Comparison of ENCODE assay signal across 8 mouse cellular contexts in genomic region chr9:103091039-103091883, GRCm38 (mm10). TPM values are rescaled to one million over a fixed set of nuclear protein-coding genes. Genes with fewer than 3 reads are reported as not detected.
DNase-seq lines count a peak whose midpoint lies in the region; ATAC-seq and TF ChIP-seq lines count a peak whose summit lies in the region.

No protein-coding gene starts in this region.

- no peak for DNase-seq in hindbrain, embryonic 14.5 days (ENCODE audit: low spot score)
- DNase-seq in CH12.LX (ENCODE audit: extremely low read depth), result peak; percentile 21
- no peak for DNase-seq in liver, embryonic 13.5 days
- DNase-seq in frontal cortex, postnatal 25 days (ENCODE audit: low spot score in 2 of 2), result no peak
- no peak for DNase-seq in right cerebral cortex, postnatal 10 days (ENCODE audit: low spot score in 2 of 2)

- no peak overlapping the region for H3K9ac ChIP-seq in hindbrain, embryonic 14.5 days
- no peak overlapping the region for H3K9ac ChIP-seq in hindbrain, embryonic 13.5 days
- H3K9ac ChIP-seq in CH12.LX (ENCODE audit: insufficient read depth, low read depth), result no peak overlapping the region
- no peak overlapping the region for H3K9ac ChIP-seq in liver, embryonic 13.5 days
- no peak overlapping the region for H3K9ac ChIP-seq in forebrain, embryonic 16.5 days (replicated peaks; ENCODE audit: low read depth, low read length)

- no peak for TF ChIP-seq EP300 in CH12.LX (IDR thresholded peaks at IDR 0.05; ENCODE audit: low read length)

- in situ Hi-C loops in CH12.LX (cut with MboI; ENCODE audit: low pct_ligation_motif_present, low pct_unique_long_range_greater_than_20kb, low sequenced_read_pairs), result loop anchor here (5.0 kb wide), 1 partner anchor 86 kb away; no protein-coding TSS in a partner anchor

- H3K27ac ChIP-seq in hindbrain, embryonic 14.5 days, result no peak overlapping the region
- H3K27ac ChIP-seq in hindbrain, embryonic 13.5 days, result no peak overlapping the region
- no peak overlapping the region for H3K27ac ChIP-seq in CH12.LX (ENCODE audit: insufficient read depth, low read depth)
- no peak overlapping the region for H3K27ac ChIP-seq in liver, embryonic 13.5 days
- no peak overlapping the region for H3K27ac ChIP-seq in forebrain, embryonic 16.5 days (ENCODE audit: low read length)

- no peak overlapping the region for H3K4me3 ChIP-seq in hindbrain, embryonic 14.5 days (replicated peaks; ENCODE audit: low read length)
- H3K4me3 ChIP-seq in hindbrain, embryonic 13.5 days, result no peak overlapping the region
- no peak overlapping the region for H3K4me3 ChIP-seq in CH12.LX (replicated peaks in 1 of 3; ENCODE audit: low read depth in 2 of 3, low read length in 2 of 3, poor library complexity in 1 of 3)
- H3K4me3 ChIP-seq in E14TG2a.4 (replicated peaks; ENCODE audit: low read length), result peak overlapping the region; percentile 26
- no peak overlapping the region for H3K4me3 ChIP-seq in liver, embryonic 13.5 days (replicated peaks)
- H3K4me3 ChIP-seq in forebrain, embryonic 16.5 days (replicated peaks; ENCODE audit: low read length), result no peak overlapping the region

- 82% methylated on average over 16 of the region's 16 CpGs for WGBS in hindbrain, embryonic 14.5 days
- WGBS in hindbrain, embryonic 13.5 days, result 82% methylated on average over 16 of the region's 16 CpGs
- 58% methylated on average over 16 of the region's 16 CpGs for WGBS in liver, embryonic 13.5 days (ENCODE audit: insufficient replicate concordance)
- 86% methylated on average over 16 of the region's 16 CpGs for WGBS in forebrain, embryonic 16.5 days

- TF ChIP-seq POLR2A in CH12.LX (IDR thresholded peaks at IDR 0.05; ENCODE audit: low read depth, low read length), result no peak

- TF ChIP-seq CTCF in CH12.LX (conservative IDR thresholded peaks at IDR 0.05 in 1 of 2, IDR thresholded peaks at IDR 0.05 in 1 of 2; ENCODE audit: low read depth in 2 of 2, low read length in 2 of 2), result no peak
- TF ChIP-seq CTCF in E14TG2a.4 (conservative IDR thresholded peaks at IDR 0.05; ENCODE audit: low read length), result no peak

- H3K36me3 ChIP-seq in hindbrain, embryonic 14.5 days (replicated peaks; ENCODE audit: control insufficient read depth, insufficient read depth), result no peaks in the 10 kb centered on the region
- H3K36me3 ChIP-seq in hindbrain, embryonic 13.5 days, result no peaks in the 10 kb centered on the region
- H3K36me3 ChIP-seq in CH12.LX (replicated peaks in 1 of 2; ENCODE audit: control insufficient read depth in 1 of 2, insufficient read depth in 1 of 2, low read length in 1 of 2) (no peaks in the 10 kb centered on the region), E14TG2a.4 (ENCODE audit: insufficient read depth, low read length) (no peaks in the 10 kb centered on the region)
- no peaks in the 10 kb centered on the region for H3K36me3 ChIP-seq in liver, embryonic 13.5 days
- H3K36me3 ChIP-seq in forebrain, embryonic 16.5 days (ENCODE audit: control insufficient read depth, insufficient read depth), result no peaks in the 10 kb centered on the region

- dilution Hi-C loops in CH12.LX (cut with MboI; ENCODE audit: extremely low pct_ligation_motif_present, extremely low pct_unique_long_range_greater_than_20kb, low sequenced_read_pairs), result no loop called here

- H3K4me1 ChIP-seq in hindbrain, embryonic 14.5 days (replicated peaks; ENCODE audit: control insufficient read depth, insufficient read depth, low read length), result no peaks in the 10 kb centered on the region; the same call in 1 of the 2 replicates
- H3K4me1 ChIP-seq in hindbrain, embryonic 13.5 days (replicated peaks), result peaks cover 12% of the 10 kb centered on the region
- peaks cover 5 to 17% of the 10 kb centered on the region in 2 experiments for H3K4me1 ChIP-seq in CH12.LX (ENCODE audit: control insufficient read depth in 1 of 2, insufficient read depth in 2 of 2)
- H3K4me1 ChIP-seq in E14TG2a.4 (replicated peaks; ENCODE audit: low read depth, low read length), result peaks cover 64% of the 10 kb centered on the region
- H3K4me1 ChIP-seq in liver, embryonic 13.5 days (replicated peaks), result peaks cover 35% of the 10 kb centered on the region
- peaks cover 4% of the 10 kb centered on the region; the same call in 1 of the 2 replicates for H3K4me1 ChIP-seq in forebrain, embryonic 16.5 days (replicated peaks; ENCODE audit: control insufficient read depth, insufficient read depth, low read length)

- no peak for TF ChIP-seq RAD21 in CH12.LX (IDR thresholded peaks at IDR 0.05; ENCODE audit: low read depth, low read length)

- peak; percentile 24; the same call in 1 of the 2 replicates for ATAC-seq in hindbrain, embryonic 14.5 days (ENCODE audit: low FRiP score)
- no peak for ATAC-seq in hindbrain, embryonic 13.5 days (ENCODE audit: low FRiP score)
- no peak; the same call in 1 of the 2 replicates for ATAC-seq in liver, embryonic 13.5 days (ENCODE audit: low read depth)
- no peak for ATAC-seq in forebrain, embryonic 16.5 days

- H3K9me3 ChIP-seq in hindbrain, embryonic 14.5 days (ENCODE audit: control insufficient read depth, low read length), result no peaks in the 10 kb centered on the region
- H3K9me3 ChIP-seq in hindbrain, embryonic 13.5 days, result no peaks in the 10 kb centered on the region
- H3K9me3 ChIP-seq in CH12.LX (replicated peaks; ENCODE audit: low read length) (no peaks in the 10 kb centered on the region), E14TG2a.4 (ENCODE audit: low read length) (no peaks in the 10 kb centered on the region)
- H3K9me3 ChIP-seq in liver, embryonic 13.5 days (replicated peaks), result no peaks in the 10 kb centered on the region
- no peaks in the 10 kb centered on the region for H3K9me3 ChIP-seq in forebrain, embryonic 16.5 days (ENCODE audit: control insufficient read depth, low read length)

- no peaks in the 10 kb centered on the region for H3K27me3 ChIP-seq in hindbrain, embryonic 14.5 days (ENCODE audit: control insufficient read depth, insufficient read depth, low read length)
- H3K27me3 ChIP-seq in hindbrain, embryonic 13.5 days, result no peaks in the 10 kb centered on the region
- H3K27me3 ChIP-seq in CH12.LX (replicated peaks) (peaks cover 48% of the 10 kb centered on the region), E14TG2a.4 (ENCODE audit: insufficient read depth, low read length) (peaks cover 27% of the 10 kb centered on the region)
- no peaks in the 10 kb centered on the region for H3K27me3 ChIP-seq in liver, embryonic 13.5 days
- H3K27me3 ChIP-seq in forebrain, embryonic 16.5 days (replicated peaks; ENCODE audit: control insufficient read depth, insufficient read depth, low read length), result no peaks in the 10 kb centered on the region

- H3K4me2 ChIP-seq in hindbrain, embryonic 14.5 days (replicated peaks), result no peak overlapping the region
- no peak overlapping the region for H3K4me2 ChIP-seq in hindbrain, embryonic 13.5 days
- H3K4me2 ChIP-seq in CH12.LX (ENCODE audit: insufficient read depth, low read depth, poor library complexity, severe bottlenecking), result no peak overlapping the region
- 0 out of 2 replicates have a peak overlapping the region, but pooled peaks have one; percentile 28 for H3K4me2 ChIP-seq in liver, embryonic 13.5 days
- no peak overlapping the region for H3K4me2 ChIP-seq in forebrain, embryonic 16.5 days (ENCODE audit: low read length)

- H3K79me2 ChIP-seq in CH12.LX (replicated peaks; ENCODE audit: control insufficient read depth, extremely low read depth, insufficient read depth, poor library complexity, severe bottlenecking), result no peaks in the 10 kb centered on the region

TF ChIP-seq in CH12.LX, 34 proteins besides CTCF, POLR2A, EP300 and RAD21:
- TF ChIP-seq TCF12 (IDR thresholded peaks at IDR 0.05; ENCODE audit: low read depth, low read length), result no peak

RNA-seq across cellular contexts. Expression of gene Rab6b, which starts 20.3 kb away (rescaled TPM):
- polyA plus RNA-seq in hindbrain, embryonic 14.5 days (2014; fragmentation: Nextera tagmentation; extraction: Ambion mirVana), result 80.7 and 92.0 TPM in 2 replicates
- polyA plus RNA-seq in hindbrain, embryonic 13.5 days (2015; fragmentation: Nextera tagmentation; extraction: Ambion mirVana), result 80.2 and 83.1 TPM in 2 replicates
- 0.04 TPM in 1 of 2 replicates, not detected in the other for total RNA-seq in CH12.LX (2012; rRNA removed)
- total RNA-seq in CH12.LX (2014; rRNA removed), result not detected in 2 replicates
- polyA plus RNA-seq in CH12.LX (2012; ENCODE audit: insufficient read length, low read depth), result 0.11 and 0.19 TPM in 2 replicates
- polyA plus RNA-seq in liver, embryonic 13.5 days (2015; fragmentation: Nextera tagmentation; extraction: Ambion mirVana), result 0.12 and 0.18 TPM in 2 replicates
- polyA plus RNA-seq in forebrain, embryonic 16.5 days (2015; fragmentation: Nextera tagmentation; extraction: Ambion mirVana), result 63.6 and 77.9 TPM in 2 replicates

Comparison
In these comparisons a context has a peak if more than half of its experiments do, and no peak if none do; other contexts are left out.
1. RNA of gene Rab6b, which starts 20.3 kb away (polyA plus RNA-seq): 80.7 to 92.0 TPM in hindbrain, embryonic 14.5 days, 80.2 to 83.1 TPM in hindbrain, embryonic 13.5 days and 63.6 to 77.9 TPM in forebrain, embryonic 16.5 days; 0.11 to 0.19 TPM in CH12.LX and 0.12 to 0.18 TPM in liver, embryonic 13.5 days; every median in the first group is over 10 times any median in the second.